Mouse (Mus musculus): ENCODE results near the gene Smad6.

Gene Smad6

GRCm38 (mm10) chr9:64021853-64022561, at the start of gene Smad6:
Gene Smad6 (minus strand): TSS chr9:64022059.
- peak; percentile 77 for DNase-seq (ENCODE audit: low read depth, low spot score)

GRCm38 (mm10) chr9:64070674-64071073, 48.8 kb upstream of the Smad6 start:
- no peak for DNase-seq (ENCODE audit: low read depth, low spot score)

- DNase-seq (ENCODE audit: low read depth, low spot score): no peak
Measured at GRCm38 (mm10) chr9:64069131-64069530, 47.3 kb upstream of the Smad6 start.

- DNase-seq (ENCODE audit: low read depth, low spot score): no peak
Measured at GRCm38 (mm10) chr9:64068571-64068970, 46.7 kb upstream of the Smad6 start.

GRCm38 (mm10) chr9:64067787-64068186, 45.9 kb upstream of the Smad6 start:
- no peak for DNase-seq (ENCODE audit: low read depth, low spot score)

- DNase-seq (ENCODE audit: low read depth, low spot score): peak; percentile 26
Measured at GRCm38 (mm10) chr9:64060033-64060539, 38.2 kb upstream of the Smad6 start.

- no peak for DNase-seq (ENCODE audit: low read depth, low spot score)
Measured at GRCm38 (mm10) chr9:64057903-64058650, 36.2 kb upstream of the Smad6 start.

- no peak for DNase-seq (ENCODE audit: low read depth, low spot score)
Measured at GRCm38 (mm10) chr9:64055162-64055561, 33.3 kb upstream of the Smad6 start.

- no peak for DNase-seq (ENCODE audit: low read depth, low spot score)
Measured at GRCm38 (mm10) chr9:64053786-64054185, 31.9 kb upstream of the Smad6 start.

GRCm38 (mm10) chr9:64051241-64051640, 29.4 kb upstream of the Smad6 start:
- DNase-seq (ENCODE audit: low read depth, low spot score): no peak

GRCm38 (mm10) chr9:64050513-64051065, 28.7 kb upstream of the Smad6 start:
- DNase-seq (ENCODE audit: low read depth, low spot score): no peak

GRCm38 (mm10) chr9:64049471-64050380, 27.9 kb upstream of the Smad6 start:
- peak; percentile 89 for DNase-seq (ENCODE audit: low read depth, low spot score)

- no peak for DNase-seq (ENCODE audit: low read depth, low spot score)
Measured at GRCm38 (mm10) chr9:64045117-64045890, 23.4 kb upstream of the Smad6 start.

GRCm38 (mm10) chr9:64044343-64044742, 22.5 kb upstream of the Smad6 start:
- no peak for DNase-seq (ENCODE audit: low read depth, low spot score)

GRCm38 (mm10) chr9:64042911-64043310, 21.1 kb upstream of the Smad6 start:
- DNase-seq (ENCODE audit: low read depth, low spot score): no peak

GRCm38 (mm10) chr9:64042216-64042615, 20.4 kb upstream of the Smad6 start:
- no peak for DNase-seq (ENCODE audit: low read depth, low spot score)

GRCm38 (mm10) chr9:64029908-64030631, 8.2 kb upstream of the Smad6 start:
- peak; percentile 66 for DNase-seq (ENCODE audit: low read depth, low spot score)

GRCm38 (mm10) chr9:64025565-64025964, 3.7 kb upstream of the Smad6 start:
- peak; percentile 86 for DNase-seq (ENCODE audit: low read depth, low spot score)

GRCm38 (mm10) chr9:64024976-64025375, 3.1 kb upstream of the Smad6 start:
- DNase-seq (ENCODE audit: low read depth, low spot score): no peak
